8 mouse cellular contexts compared by ENCODE assay signal in the genomic region with DNA sequence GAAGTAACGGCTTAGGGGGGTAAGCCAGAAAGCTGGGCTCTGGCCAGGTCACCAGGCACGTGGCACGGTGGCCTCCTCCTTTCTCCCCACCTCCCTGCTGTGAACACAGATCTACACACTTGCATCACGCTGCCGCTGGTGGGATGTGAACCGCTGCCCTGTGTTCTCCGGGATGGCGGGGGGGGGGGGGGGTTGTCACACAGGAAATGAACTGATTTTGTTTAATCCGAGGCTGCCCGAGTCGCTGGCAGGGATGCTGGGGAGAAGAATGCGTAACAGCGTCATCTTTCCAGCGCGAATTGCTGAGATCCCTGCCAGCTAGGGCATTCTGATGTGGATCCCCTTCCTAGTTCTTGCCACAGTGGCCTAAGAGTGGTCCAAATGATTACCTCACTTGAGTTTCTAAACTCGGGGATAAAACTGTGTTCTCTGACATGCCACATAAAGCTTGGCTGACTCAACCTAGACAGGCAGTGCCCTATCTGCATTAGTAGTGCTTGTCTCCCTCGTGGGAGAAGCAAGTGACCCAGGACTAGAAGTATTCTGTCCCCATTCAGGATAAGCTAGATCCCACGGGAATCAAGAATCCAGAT. TPM values are rescaled to one million over a fixed set of nuclear protein-coding genes. Genes with fewer than 3 reads are reported as not detected.
DNase-seq lines count a peak whose midpoint lies in the region; ATAC-seq lines count a peak whose summit lies in the region.

No protein-coding gene starts in this region.

- H3K4me1 ChIP-seq in kidney, embryonic 14.5 days (ENCODE audit: control insufficient read depth, insufficient read depth, low read length): no peaks in the 10 kb centered on the region; the same call in 1 of the 2 replicates
- H3K4me1 ChIP-seq in forebrain, embryonic 16.5 days (replicated peaks; ENCODE audit: control insufficient read depth, insufficient read depth, low read length): peaks cover 19% of the 10 kb centered on the region
- peaks cover 28% of the 10 kb centered on the region for H3K4me1 ChIP-seq in limb, embryonic 10.5 days
- peaks cover 22% of the 10 kb centered on the region for H3K4me1 ChIP-seq in neural tube, embryonic 12.5 days

- no peaks in the 10 kb centered on the region for H3K9me3 ChIP-seq in kidney, embryonic 14.5 days (ENCODE audit: control insufficient read depth, low read length)
- no peaks in the 10 kb centered on the region for H3K9me3 ChIP-seq in forebrain, embryonic 16.5 days (ENCODE audit: control insufficient read depth, low read length)
- H3K9me3 ChIP-seq in limb, embryonic 10.5 days (replicated peaks): no peaks in the 10 kb centered on the region
- H3K9me3 ChIP-seq in neural tube, embryonic 12.5 days: no peaks in the 10 kb centered on the region

- peak overlapping the region; percentile 12; the same call in 1 of the 2 replicates for H3K4me3 ChIP-seq in kidney, embryonic 14.5 days (ENCODE audit: low read length)
- H3K4me3 ChIP-seq in forebrain, embryonic 16.5 days (replicated peaks; ENCODE audit: low read length): peak overlapping the region; percentile 35
- H3K4me3 ChIP-seq in limb, embryonic 10.5 days: peak overlapping the region; percentile 47
- peak overlapping the region; percentile 29 for H3K4me3 ChIP-seq in neural tube, embryonic 12.5 days

- H3K36me3 ChIP-seq in kidney, embryonic 14.5 days (ENCODE audit: control insufficient read depth, insufficient read depth, low read length): no peaks in the 10 kb centered on the region
- H3K36me3 ChIP-seq in forebrain, embryonic 16.5 days (ENCODE audit: control insufficient read depth, insufficient read depth): no peaks in the 10 kb centered on the region
- H3K36me3 ChIP-seq in limb, embryonic 10.5 days: no peaks in the 10 kb centered on the region
- H3K36me3 ChIP-seq in neural tube, embryonic 12.5 days: no peaks in the 10 kb centered on the region

- ATAC-seq in kidney, embryonic 14.5 days (ENCODE audit: low FRiP score, low TSS enrichment): no peak
- ATAC-seq in forebrain, embryonic 16.5 days: peak; percentile 50
- ATAC-seq in neural tube, embryonic 12.5 days (ENCODE audit: low FRiP score, low read depth): no peak

- 0 out of 2 replicates have a peak overlapping the region, but pooled peaks have one; percentile 34 for H3K9ac ChIP-seq in kidney, embryonic 14.5 days (ENCODE audit: low read depth, low read length)
- peak overlapping the region; percentile 45 for H3K9ac ChIP-seq in forebrain, embryonic 16.5 days (replicated peaks; ENCODE audit: low read depth, low read length)
- peak overlapping the region; percentile 26; the same call in 1 of the 2 replicates for H3K9ac ChIP-seq in neural tube, embryonic 12.5 days

- peak overlapping the region; percentile 35 for H3K4me2 ChIP-seq in kidney, embryonic 14.5 days (replicated peaks; ENCODE audit: low read depth, low read length)
- H3K4me2 ChIP-seq in forebrain, embryonic 16.5 days (ENCODE audit: low read length): peak overlapping the region; percentile 63
- peak overlapping the region; percentile 65 for H3K4me2 ChIP-seq in neural tube, embryonic 12.5 days (replicated peaks)

- peaks cover 42% of the 10 kb centered on the region for H3K27me3 ChIP-seq in kidney, embryonic 14.5 days (ENCODE audit: control insufficient read depth, insufficient read depth, low read length)
- peaks cover 5% of the 10 kb centered on the region; the same call in 1 of the 2 replicates for H3K27me3 ChIP-seq in forebrain, embryonic 16.5 days (replicated peaks; ENCODE audit: control insufficient read depth, insufficient read depth, low read length)
- H3K27me3 ChIP-seq in limb, embryonic 10.5 days (ENCODE audit: low read depth, poor library complexity, severe bottlenecking): peaks cover 43% of the 10 kb centered on the region
- H3K27me3 ChIP-seq in neural tube, embryonic 12.5 days (replicated peaks): peaks cover 6% of the 10 kb centered on the region; the same call in 1 of the 2 replicates

- no peak for DNase-seq in kidney, postnatal 36 days
- DNase-seq in limb, embryonic 10.5 days (ENCODE audit: low spot score): peak; percentile 56
- no peak for DNase-seq in layer of hippocampus, postnatal 25 days (ENCODE audit: extremely low spot score in 1 of 2, low spot score in 1 of 2)
- DNase-seq in kidney, postnatal 25 days: no peak
- no peak for DNase-seq in spleen, adult 12 weeks (ENCODE audit: low spot score)

- no peak overlapping the region for H3K27ac ChIP-seq in kidney, embryonic 14.5 days (ENCODE audit: low read depth, low read length)
- no peak overlapping the region for H3K27ac ChIP-seq in forebrain, embryonic 16.5 days (ENCODE audit: low read length)
- H3K27ac ChIP-seq in limb, embryonic 10.5 days: peak overlapping the region; percentile 47; the same call in 1 of the 2 replicates
- no peak overlapping the region for H3K27ac ChIP-seq in neural tube, embryonic 12.5 days

- 3% methylated on average over 18 of the region's 18 CpGs for WGBS in kidney, embryonic 14.5 days
- WGBS in forebrain, embryonic 16.5 days: 2% methylated on average over 18 of the region's 18 CpGs
- WGBS in limb, embryonic 10.5 days: 2% methylated on average over 18 of the region's 18 CpGs
- under 1% methylated on average over 18 of the region's 18 CpGs for WGBS in neural tube, embryonic 12.5 days

RNA-seq across cellular contexts. Expression of a gene that starts 18.0 kb away (rescaled TPM):
- polyA plus RNA-seq in kidney, embryonic 14.5 days (2014; fragmentation: Nextera tagmentation; extraction: Ambion mirVana): 13.2 and 17.9 TPM in 2 replicates
- polyA plus RNA-seq in forebrain, embryonic 16.5 days (2015; fragmentation: Nextera tagmentation; extraction: Ambion mirVana): 29.8 and 38.7 TPM in 2 replicates
- polyA plus RNA-seq in limb, embryonic 10.5 days (2016; fragmentation: Nextera tagmentation; extraction: Ambion mirVana): 9.2 and 10.6 TPM in 2 replicates
- 26.2 and 29.8 TPM in 2 replicates for polyA plus RNA-seq in neural tube, embryonic 12.5 days (2016; fragmentation: Nextera tagmentation; extraction: Ambion mirVana)
- 10 to 100 TPM; 10.1 to 14.3 TPM for total RNA-seq in layer of hippocampus, postnatal 25 days (2021)
